Mouse (Mus musculus) thymus, adult 2 months (tissue): ENCODE measurements around the gene Pcsk6.
"Not testable (repeated sequence)": the region's sequence is repeated elsewhere in the genome, so short reads cannot be mapped to it uniquely, and the experiment has no call there.

ENCODE experiments used
- CTCF ChIP-seq: fragments of 200-500 bp; IDR thresholded peaks from 2 replicates; pipeline ENCODE4 v1.5.1; 2012; ENCODE audit warnings: mild to moderate bottlenecking, control low read depth, low read length, moderate library complexity, borderline replicate concordance; ENCODE audit not compliant: control insufficient read depth, poor library complexity, insufficient read depth; ENCODE audit errors: extremely low read depth
- POLR2A ChIP-seq: fragments of 200-500 bp; IDR thresholded peaks from 2 replicates; pipeline ENCODE4 v1.6.1; 2012; ENCODE audit warnings: mild to moderate bottlenecking, low read length, control low read depth, moderate library complexity; ENCODE audit not compliant: control insufficient read depth, poor library complexity, insufficient read depth; ENCODE audit errors: extremely low read depth

DNA sequence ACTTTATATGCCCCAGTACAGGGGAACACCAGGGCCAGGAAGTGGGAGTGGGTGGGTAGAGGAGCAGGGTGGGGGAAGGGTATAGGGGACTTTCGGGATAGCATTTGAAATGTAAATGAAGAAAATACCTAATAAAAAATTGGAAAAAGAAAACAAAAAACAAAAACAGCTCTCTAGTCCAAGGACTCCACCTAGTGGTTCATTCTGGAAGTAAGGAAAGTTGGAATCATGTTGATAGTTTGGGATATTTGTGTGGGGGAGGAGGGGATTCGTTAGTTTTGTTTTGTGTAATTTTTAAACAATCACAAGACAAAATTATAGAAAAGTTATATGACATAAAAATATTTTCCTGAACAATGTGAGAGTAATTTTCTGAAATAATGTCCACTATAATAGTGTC is 193.8 kb downstream of the Pcsk6 start:
- TF ChIP-seq CTCF, POLR2A: not testable (repeated sequence)
